Mouse (Mus musculus): ENCODE results near the gene Mfsd5.

GRCm38 (mm10) chr15:102311489-102311888 is 32.2 kb downstream of the Mfsd5 start:
- TF ChIP-seq POLR2A (IDR thresholded peaks at IDR 0.05; ENCODE audit: insufficient read depth, low read depth, low read length) (no peak), CTCF (IDR thresholded peaks at IDR 0.05; ENCODE audit: insufficient read depth, low read depth, low read length) (no peak)

Data from olfactory bulb, adult 2 months (tissue).